Mouse (Mus musculus): ENCODE data around the gene Gucy1b1.

Gucy1b1 gene

GRCm38 (mm10) chr3:82030008-82030748 lies 44.3 kb downstream of the Gucy1b1 start:
- DNase-seq: no peak

- DNase-seq: peak; percentile 33
These were observed 45.3 kb downstream of the Gucy1b1 start for GRCm38 (mm10) chr3:82029229-82029628.

- no peak for DNase-seq
These were observed 47.2 kb downstream of the Gucy1b1 start for GRCm38 (mm10) chr3:82027286-82027685.

- DNase-seq: no peak
These were observed 51.4 kb downstream of the Gucy1b1 start for GRCm38 (mm10) chr3:82023065-82023464.

GRCm38 (mm10) chr3:82022421-82022920 lies 52.0 kb downstream of the Gucy1b1 start:
- DNase-seq: no peak

DNA sequence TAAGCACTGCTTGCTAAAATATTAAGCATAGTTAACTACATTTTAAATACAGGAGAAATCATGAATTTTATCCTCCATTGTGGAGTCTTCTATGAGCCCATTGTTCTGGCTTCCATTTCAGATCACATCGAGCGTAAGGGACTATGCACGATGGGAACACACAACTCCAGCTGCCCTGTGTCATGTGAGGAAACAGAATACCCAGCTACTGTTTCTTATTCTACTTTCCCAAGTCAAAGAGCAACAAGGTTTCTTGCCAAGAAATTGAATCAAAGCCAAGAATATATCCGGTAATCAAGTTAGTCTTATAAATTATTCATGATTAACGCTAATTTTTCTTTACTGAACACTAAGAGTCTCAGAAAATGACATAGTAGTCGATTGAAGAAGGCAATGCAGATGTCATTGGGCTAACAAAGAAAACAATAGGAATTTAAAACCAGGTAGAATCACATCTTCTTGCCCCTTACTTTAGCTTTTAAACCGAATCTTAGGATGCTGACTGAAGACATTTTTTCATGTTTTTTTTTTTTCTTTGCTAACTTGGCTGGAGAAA lies 60.3 kb downstream of the Gucy1b1 start:
- no peak for DNase-seq

DNA sequence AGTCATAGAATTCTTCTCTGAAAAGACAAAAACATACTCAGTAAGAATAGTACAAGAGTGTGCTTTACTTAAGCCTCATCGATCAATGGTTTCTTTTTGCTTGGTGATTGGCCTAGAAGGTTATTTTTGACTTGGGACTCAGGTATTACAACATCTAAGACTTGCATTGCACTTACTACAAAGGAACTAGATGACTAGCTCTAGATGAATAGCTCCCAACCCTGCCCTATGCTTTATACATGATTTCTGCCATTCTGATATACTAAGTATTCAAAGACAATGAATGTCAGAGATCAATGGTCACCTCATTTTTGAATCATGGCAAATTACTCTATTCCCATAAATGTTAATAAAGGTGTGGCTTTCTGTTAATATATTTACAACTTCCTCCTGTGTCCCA lies 67.5 kb downstream of the Gucy1b1 start:
- DNase-seq: no peak

DNA sequence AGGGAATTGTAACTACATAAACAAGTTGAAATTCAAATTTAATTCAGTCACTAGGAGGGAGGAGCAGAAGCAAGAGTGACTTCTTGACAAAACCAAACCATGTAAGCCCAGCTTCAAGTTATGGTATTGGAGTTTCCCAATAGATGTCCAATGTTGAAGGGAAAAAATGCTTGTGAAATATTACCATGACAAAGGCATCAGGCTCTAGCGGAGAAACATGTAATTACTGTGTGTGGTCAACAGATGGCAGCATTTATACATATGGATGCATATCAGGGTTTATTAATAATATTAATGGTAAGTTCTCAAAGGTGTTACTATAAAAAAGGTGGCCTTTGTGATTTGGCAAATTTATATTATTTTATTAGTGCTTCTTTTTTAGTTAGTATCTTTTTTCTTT lies 78.5 kb downstream of the Gucy1b1 start:
- peak; percentile 20 for DNase-seq

GRCm38 (mm10) chr3:81995371-81995770 lies 79.1 kb downstream of the Gucy1b1 start:
- DNase-seq: no peak

DNA sequence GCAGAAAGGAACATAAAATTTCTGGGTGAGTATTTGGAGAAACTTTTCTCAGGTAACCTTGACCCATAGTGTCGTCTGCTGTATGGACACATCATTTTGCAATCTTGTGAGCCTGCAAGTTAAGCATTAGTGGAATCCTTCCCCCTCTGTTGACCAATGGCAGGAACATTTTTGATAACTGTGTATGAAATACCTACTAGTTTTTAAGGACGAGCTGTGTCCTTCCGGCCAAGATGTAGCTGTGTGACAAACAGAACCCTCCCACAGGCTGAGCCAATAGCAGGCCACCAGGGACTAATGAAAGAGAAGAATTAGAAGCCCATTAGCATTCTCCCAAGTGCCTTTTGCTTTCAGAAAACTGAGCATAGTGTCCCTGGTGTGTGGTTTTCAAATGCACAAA lies 84.0 kb downstream of the Gucy1b1 start:
- DNase-seq: no peak

DNA sequence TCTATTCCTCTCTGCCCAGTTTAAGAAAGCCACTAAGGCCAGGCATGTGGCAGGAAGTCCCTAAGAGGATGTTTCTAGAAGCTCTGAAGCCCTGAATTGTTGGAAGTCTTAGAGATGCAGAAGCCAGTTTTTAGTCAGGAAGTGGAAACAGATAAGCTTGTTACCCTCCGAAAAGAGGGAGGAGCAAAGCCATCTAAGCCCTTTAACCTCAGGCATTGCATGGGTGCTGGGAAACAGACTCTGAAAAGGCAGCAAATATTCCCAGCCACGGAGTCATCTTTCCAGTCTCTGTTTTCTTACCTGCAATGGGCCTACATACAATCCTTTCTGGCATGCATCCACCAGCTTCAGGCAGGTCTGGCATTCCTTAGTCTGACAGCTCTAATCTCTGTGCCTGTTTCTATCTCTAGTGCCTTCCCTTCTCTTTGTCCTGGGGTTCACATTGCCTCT lies 84.8 kb downstream of the Gucy1b1 start:
- no peak for DNase-seq

DNA sequence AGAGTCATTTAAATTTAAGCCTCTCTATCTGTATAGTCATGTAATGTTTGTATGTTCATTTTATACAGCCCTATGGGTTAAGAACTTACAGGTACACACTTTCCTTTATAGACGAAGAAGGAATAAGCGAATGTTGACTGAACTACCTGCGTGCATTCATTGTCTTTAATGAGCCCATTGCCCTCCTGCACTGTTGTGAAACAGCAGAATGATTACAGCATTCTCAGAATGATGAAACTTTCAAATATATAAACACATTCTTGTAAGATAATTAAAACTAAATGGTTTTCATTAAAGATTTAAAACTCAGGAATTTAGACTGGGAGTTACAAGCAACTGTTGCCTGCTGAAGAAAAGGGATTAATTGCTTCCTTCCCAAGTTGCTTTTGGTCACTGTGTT lies 86.9 kb downstream of the Gucy1b1 start:
- no peak for DNase-seq

- no peak for DNase-seq
These were observed 88.4 kb downstream of the Gucy1b1 start for GRCm38 (mm10) chr3:81986103-81986502.

DNA sequence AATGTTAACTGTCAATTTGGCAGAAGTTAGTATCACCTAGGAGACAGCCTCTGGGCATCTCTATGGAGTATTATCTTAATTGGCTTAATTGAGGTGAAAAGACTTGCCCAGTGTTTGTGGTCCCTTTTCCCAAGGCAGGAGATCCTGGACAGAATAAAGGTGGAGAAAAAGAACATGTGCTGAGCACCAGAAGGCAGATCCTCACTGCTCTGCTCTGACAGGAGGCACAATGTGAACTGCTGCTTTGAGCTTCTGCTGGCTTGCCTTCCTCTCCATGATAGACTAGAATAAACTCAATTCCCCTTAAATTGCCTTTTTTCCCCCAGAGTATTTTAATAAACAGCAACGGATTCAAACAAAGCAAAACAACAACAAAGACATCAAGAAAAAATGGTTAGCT lies 89.4 kb downstream of the Gucy1b1 start:
- DNase-seq: no peak

GRCm38 (mm10) chr3:81983120-81983895 lies 91.2 kb downstream of the Gucy1b1 start:
- DNase-seq: no peak
